Mouse (Mus musculus): ENCODE measurements around the gene Ssc4d. TPM values are rescaled to one million over a fixed set of nuclear protein-coding genes. Genes with fewer than 3 reads are reported as not detected.

Ssc4d gene
- polyA plus RNA-seq (2012; ENCODE audit: insufficient read depth, insufficient read length, missing spikeins): 6.8 and 10.0 TPM in 2 replicates

GRCm38 (mm10) chr5:135974365-135974764 lies at the start of gene Ssc4d:
Gene Ssc4d, minus strand, starts transcription at chr5:135974531.
- TF ChIP-seq POLR2A (IDR thresholded peaks at IDR 0.05; ENCODE audit: borderline replicate concordance, low read depth, low read length) (no peak), CTCF (IDR thresholded peaks at IDR 0.05; ENCODE audit: low read depth, low read length) (no peak)
- Histone ChIP-seq H3K27ac (ENCODE audit: insufficient read depth, low read depth, low read length) (no peak within 1 kb of the TSS), H3K4me3 (ENCODE audit: insufficient read depth, low read length) (no peak within 1 kb of the TSS), H3K4me1 (ENCODE audit: control insufficient read depth, insufficient read depth, low read length) (peaks cover 5% of the 10 kb centered on the region)

GRCm38 (mm10) chr5:136019907-136020306 lies 45.6 kb upstream of the Ssc4d start:
- Histone ChIP-seq H3K4me3 (ENCODE audit: insufficient read depth, low read length) (no peak overlapping the region), H3K4me1 (ENCODE audit: control insufficient read depth, insufficient read depth, low read length) (peaks cover 13% of the 10 kb centered on the region), H3K27ac (ENCODE audit: insufficient read depth, low read depth, low read length) (no peak overlapping the region)
- TF ChIP-seq CTCF (IDR thresholded peaks at IDR 0.05; ENCODE audit: low read depth, low read length) (no peak), POLR2A (IDR thresholded peaks at IDR 0.05; ENCODE audit: borderline replicate concordance, low read depth, low read length) (no peak)

GRCm38 (mm10) chr5:136018726-136019125 lies 44.4 kb upstream of the Ssc4d start:
- TF ChIP-seq POLR2A (IDR thresholded peaks at IDR 0.05; ENCODE audit: borderline replicate concordance, low read depth, low read length) (no peak), CTCF (IDR thresholded peaks at IDR 0.05; ENCODE audit: low read depth, low read length) (no peak)
- Histone ChIP-seq H3K4me3 (ENCODE audit: insufficient read depth, low read length) (no peak overlapping the region), H3K27ac (ENCODE audit: insufficient read depth, low read depth, low read length) (no peak overlapping the region), H3K4me1 (ENCODE audit: control insufficient read depth, insufficient read depth, low read length) (peaks cover 13% of the 10 kb centered on the region)

- Histone ChIP-seq H3K4me1 (ENCODE audit: control insufficient read depth, insufficient read depth, low read length) (peaks cover 13% of the 10 kb centered on the region), H3K27ac (ENCODE audit: insufficient read depth, low read depth, low read length) (no peak overlapping the region), H3K4me3 (ENCODE audit: insufficient read depth, low read length) (no peak overlapping the region)
- TF ChIP-seq CTCF (IDR thresholded peaks at IDR 0.05; ENCODE audit: low read depth, low read length) (no peak), POLR2A (IDR thresholded peaks at IDR 0.05; ENCODE audit: borderline replicate concordance, low read depth, low read length) (no peak)
Observed at GRCm38 (mm10) chr5:136017262-136017661, 42.9 kb upstream of the Ssc4d start.

GRCm38 (mm10) chr5:136016014-136016876 lies 41.9 kb upstream of the Ssc4d start:
- no peak overlapping the region for H3K4me3 ChIP-seq (ENCODE audit: insufficient read depth, low read length)
- no peak for TF ChIP-seq POLR2A (IDR thresholded peaks at IDR 0.05; ENCODE audit: borderline replicate concordance, low read depth, low read length)
- no peak for TF ChIP-seq CTCF (IDR thresholded peaks at IDR 0.05; ENCODE audit: low read depth, low read length)
- peaks cover 13% of the 10 kb centered on the region for H3K4me1 ChIP-seq (ENCODE audit: control insufficient read depth, insufficient read depth, low read length)
- H3K27ac ChIP-seq (ENCODE audit: insufficient read depth, low read depth, low read length): no peak overlapping the region

GRCm38 (mm10) chr5:136015586-136015985 lies 41.3 kb upstream of the Ssc4d start:
- Histone ChIP-seq H3K27ac (ENCODE audit: insufficient read depth, low read depth, low read length) (no peak overlapping the region), H3K4me1 (ENCODE audit: control insufficient read depth, insufficient read depth, low read length) (peaks cover 13% of the 10 kb centered on the region), H3K4me3 (ENCODE audit: insufficient read depth, low read length) (no peak overlapping the region)
- no peak for TF ChIP-seq POLR2A (IDR thresholded peaks at IDR 0.05; ENCODE audit: borderline replicate concordance, low read depth, low read length)
- TF ChIP-seq CTCF (IDR thresholded peaks at IDR 0.05; ENCODE audit: low read depth, low read length): no peak

GRCm38 (mm10) chr5:136014877-136015276 lies 40.5 kb upstream of the Ssc4d start:
- no peak for TF ChIP-seq POLR2A (IDR thresholded peaks at IDR 0.05; ENCODE audit: borderline replicate concordance, low read depth, low read length)
- no peak for TF ChIP-seq CTCF (IDR thresholded peaks at IDR 0.05; ENCODE audit: low read depth, low read length)
- no peak overlapping the region for H3K4me3 ChIP-seq (ENCODE audit: insufficient read depth, low read length)
- peaks cover 9% of the 10 kb centered on the region for H3K4me1 ChIP-seq (ENCODE audit: control insufficient read depth, insufficient read depth, low read length)
- H3K27ac ChIP-seq (ENCODE audit: insufficient read depth, low read depth, low read length): no peak overlapping the region

GRCm38 (mm10) chr5:136007745-136008144 lies 33.4 kb upstream of the Ssc4d start:
- H3K4me1 ChIP-seq (ENCODE audit: control insufficient read depth, insufficient read depth, low read length): peaks cover 17% of the 10 kb centered on the region
- peak overlapping the region; percentile 28; the same call in 1 of the 2 replicates for H3K27ac ChIP-seq (ENCODE audit: insufficient read depth, low read depth, low read length)
- no peak overlapping the region for H3K4me3 ChIP-seq (ENCODE audit: insufficient read depth, low read length)
- TF ChIP-seq POLR2A (IDR thresholded peaks at IDR 0.05; ENCODE audit: borderline replicate concordance, low read depth, low read length) (no peak), CTCF (IDR thresholded peaks at IDR 0.05; ENCODE audit: low read depth, low read length) (no peak)

GRCm38 (mm10) chr5:136004537-136004936 lies 30.2 kb upstream of the Ssc4d start:
- TF ChIP-seq CTCF (IDR thresholded peaks at IDR 0.05; ENCODE audit: low read depth, low read length) (no peak), POLR2A (IDR thresholded peaks at IDR 0.05; ENCODE audit: borderline replicate concordance, low read depth, low read length) (no peak)
- Histone ChIP-seq H3K27ac (ENCODE audit: insufficient read depth, low read depth, low read length) (no peak overlapping the region), H3K4me3 (ENCODE audit: insufficient read depth, low read length) (no peak overlapping the region), H3K4me1 (ENCODE audit: control insufficient read depth, insufficient read depth, low read length) (peaks cover 20% of the 10 kb centered on the region)

GRCm38 (mm10) chr5:136002751-136003151 lies 28.4 kb upstream of the Ssc4d start:
- no peak overlapping the region for H3K27ac ChIP-seq (ENCODE audit: insufficient read depth, low read depth, low read length)

More at GRCm38 (mm10) chr5:136002751-136003151, 28.4 kb upstream of the Ssc4d start:
- Histone ChIP-seq H3K4me3 (ENCODE audit: insufficient read depth, low read length) (no peak overlapping the region), H3K4me1 (ENCODE audit: control insufficient read depth, insufficient read depth, low read length) (peaks cover 14% of the 10 kb centered on the region)
- TF ChIP-seq POLR2A (IDR thresholded peaks at IDR 0.05; ENCODE audit: borderline replicate concordance, low read depth, low read length) (no peak), CTCF (IDR thresholded peaks at IDR 0.05; ENCODE audit: low read depth, low read length) (no peak)
